Mouse (Mus musculus) hindbrain, postnatal 0 days (tissue): Measurements from ENCODE around the gene Cgnl1. TPM values are rescaled to one million over a fixed set of nuclear protein-coding genes. Genes with fewer than 3 reads are reported as not detected.
A peak's percentile ranks its signal among the peaks of the same experiment; 100 is the strongest.

Source experiments
- ATAC-seq: fragments of 200-750 bp; cut with Nextera tagmentation; 2 replicates; pipeline ENCODE4 v1.8.0; 2017; ENCODE audit warnings: mild to moderate bottlenecking, moderate TSS enrichment, moderate library complexity
- DNase-seq: peaks from one replicate; pipeline ENCODE4 v3.0.0-alpha.2; 2015; ENCODE audit warnings: low spot score
- H3K27ac ChIP-seq: fragments of 300-500 bp; sonication (generic); 2 replicates; pipeline ENCODE4 v1.5.1; 2014; ENCODE audit warnings: mild to moderate bottlenecking
- H3K27me3 ChIP-seq: fragments of 300-500 bp; sonication (generic); 2 replicates; pipeline ENCODE4 v1.6.1; 2014; ENCODE audit warnings: low read length, mixed read lengths; ENCODE audit not compliant: insufficient read depth
- H3K36me3 ChIP-seq: fragments of 300-500 bp; sonication (generic); 2 replicates; pipeline ENCODE4 v1.6.1; 2014; ENCODE audit warnings: low read length, mixed read lengths; ENCODE audit not compliant: insufficient read depth
- H3K4me1 ChIP-seq: fragments of 300-500 bp; sonication (generic); 2 replicates; pipeline ENCODE4 v1.6.1; 2014; ENCODE audit warnings: antibody characterized with exemption, low read length, mixed read lengths; ENCODE audit not compliant: insufficient read depth
- H3K4me2 ChIP-seq: fragments of 300-500 bp; sonication (generic); 2 replicates; pipeline ENCODE4 v1.6.1; 2014; ENCODE audit warnings: low read depth, mild to moderate bottlenecking, low read length, moderate library complexity, mixed read lengths
- H3K4me3 ChIP-seq: fragments of 300-500 bp; sonication (generic); 2 replicates; pipeline ENCODE4 v1.5.1; 2014; ENCODE audit warnings: low read length
- H3K9ac ChIP-seq: fragments of 300-500 bp; sonication (generic); replicated peaks from 2 replicates; pipeline ENCODE4 v1.6.1; 2014; ENCODE audit warnings: mild to moderate bottlenecking, low read length, moderate library complexity, mixed read lengths
- H3K9me3 ChIP-seq: fragments of 300-500 bp; sonication (generic); 2 replicates; pipeline ENCODE4 v1.6.1; 2016; ENCODE audit warnings: low read length, mixed read lengths
- CTCF ChIP-seq: IDR thresholded peaks from 2 replicates; pipeline ENCODE4 v1.5.1; 2016; ENCODE audit warnings: antibody characterized with exemption, control low read depth, low read depth
- WGBS: fragments of 180-500 bp; shearing (Covaris S2); extraction: QIAGEN DNeasy Blood & Tissue Kit; methylation state at CpG from one replicate; pipeline ENCODE4 v1.1.7; 2014; 5-methylcytosine and 5-hydroxymethylcytosine counted together
- polyA plus RNA-seq: library from polyadenylated mRNA; unstranded; fragments of >200 nt; fragmentation: Nextera tagmentation; extraction: Ambion mirVana; gene quantifications from 2 replicates; pipeline ENCODE4 v1.2.1, GENCODE M21; 2015
- total RNA-seq: library from RNA; depleted of rRNA; stranded (reverse); fragments of >200 nt; gene quantifications from 2 replicates; pipeline ENCODE4 v1.2.3, GENCODE M21; 2014; rRNA removed

Gene Cgnl1
- total and polyA plus RNA-seq, 2 experiments from 2014 or later, result 7.2 to 7.6 TPM

DNA sequence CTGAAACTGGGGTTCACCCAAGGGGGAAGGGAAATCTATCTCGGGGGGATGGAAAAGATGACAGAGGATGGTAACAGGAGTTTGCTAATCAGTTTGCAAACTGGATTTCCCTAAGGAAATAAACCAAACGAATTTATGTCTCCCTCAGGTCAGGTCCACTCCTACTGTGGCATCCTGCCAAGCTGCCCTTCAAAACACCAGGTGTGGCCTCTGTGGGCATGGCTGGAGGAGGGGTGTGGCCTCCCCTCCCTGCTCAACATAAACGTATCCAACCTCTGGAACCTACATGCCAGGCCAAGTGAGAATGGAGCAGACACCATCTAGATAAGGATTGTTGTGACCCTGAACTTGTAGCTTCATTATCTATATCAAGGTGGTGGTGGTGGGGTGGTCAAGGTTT is 185.0 kb downstream of the Cgnl1 start:
- 48% methylated on average over 3 of the region's 3 CpGs for WGBS
- ATAC-seq (no peak), DNase-seq (no peak)
- H3K27me3 ChIP-seq, result no peaks in the 10 kb centered on the region
- H3K4me3 ChIP-seq, result no peak overlapping the region
- H3K4me1 ChIP-seq, result no peaks in the 10 kb centered on the region
- H3K27ac ChIP-seq, result no peak overlapping the region
- no peak overlapping the region for H3K4me2 ChIP-seq
- no peaks in the 10 kb centered on the region for H3K36me3 ChIP-seq
- no peak overlapping the region for H3K9ac ChIP-seq
- no peak for TF ChIP-seq CTCF
- no peaks in the 10 kb centered on the region for H3K9me3 ChIP-seq

DNA sequence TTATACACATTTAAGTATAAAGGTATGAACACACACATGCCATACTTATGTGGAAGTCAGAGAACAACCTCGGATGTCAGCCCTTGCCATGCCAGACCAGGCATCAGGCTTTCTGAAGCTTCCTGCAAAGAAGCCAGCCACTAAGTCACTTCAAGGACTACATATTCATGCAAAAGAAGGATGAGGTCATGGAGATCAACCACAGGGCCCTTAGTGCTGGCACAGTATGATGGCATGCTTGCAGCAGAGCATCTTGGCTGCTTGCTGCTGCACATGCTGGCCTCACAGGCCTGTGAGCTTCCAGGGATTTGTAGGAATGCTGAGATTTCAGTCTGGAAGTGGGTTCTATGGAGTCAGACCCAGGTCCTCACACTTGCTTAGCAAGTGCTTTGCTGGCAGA is 188.6 kb downstream of the Cgnl1 start:
- DNase-seq (no peak), ATAC-seq (no peak)
- H3K4me2 ChIP-seq, result no peak overlapping the region
- H3K4me3 ChIP-seq, result no peak overlapping the region
- H3K4me1 ChIP-seq, result no peaks in the 10 kb centered on the region
- H3K27me3 ChIP-seq, result no peaks in the 10 kb centered on the region
- H3K9me3 ChIP-seq, result no peaks in the 10 kb centered on the region
- 85% methylated on average over 1 of the region's 1 CpGs for WGBS
- H3K9ac ChIP-seq, result no peak overlapping the region
- H3K36me3 ChIP-seq, result no peaks in the 10 kb centered on the region
- H3K27ac ChIP-seq, result no peak overlapping the region
- no peak for TF ChIP-seq CTCF

DNA sequence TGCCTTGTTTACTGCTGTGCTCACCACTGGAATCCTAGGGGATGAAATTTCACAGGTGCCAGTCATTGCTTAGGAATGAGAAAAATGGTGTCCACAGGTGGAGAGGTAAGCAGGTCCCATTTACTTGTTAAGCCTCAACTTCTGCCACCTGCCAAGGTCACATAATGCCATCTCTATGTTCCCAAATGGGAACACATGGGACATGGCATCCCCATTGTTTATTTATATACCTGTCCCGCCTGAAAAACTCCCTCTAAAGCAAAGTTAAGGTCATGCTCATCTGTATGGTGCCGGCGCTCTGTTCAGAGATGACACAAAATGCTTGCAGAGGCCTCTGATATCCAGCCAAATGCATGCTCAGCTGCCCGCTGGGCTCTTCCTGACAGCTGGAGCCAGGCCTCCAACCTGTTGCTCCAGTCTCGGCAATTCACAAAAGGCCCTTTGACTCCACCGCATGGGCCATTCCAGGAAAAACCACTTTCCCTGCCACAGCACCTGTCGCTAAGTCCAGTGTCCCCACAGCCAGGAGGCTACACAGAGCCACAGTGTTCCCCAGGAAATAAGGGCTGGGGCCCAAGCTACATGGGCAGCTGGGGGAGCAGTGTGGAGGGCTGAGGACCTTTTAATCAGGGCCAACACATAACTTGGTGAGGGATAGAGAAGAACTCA is 192.4 kb downstream of the Cgnl1 start:
- H3K27ac ChIP-seq, result no peak overlapping the region
- H3K9ac ChIP-seq, result no peak overlapping the region
- no peaks in the 10 kb centered on the region for H3K27me3 ChIP-seq
- H3K36me3 ChIP-seq, result no peaks in the 10 kb centered on the region
- 39% methylated on average over 7 of the region's 7 CpGs for WGBS
- no peak overlapping the region for H3K4me3 ChIP-seq
- no peak overlapping the region for H3K4me2 ChIP-seq
- no peaks in the 10 kb centered on the region for H3K9me3 ChIP-seq
- DNase-seq, result peak; percentile 69
- TF ChIP-seq CTCF, result no peak
- peak; percentile 76; the same call in 1 of the 2 replicates for ATAC-seq
- H3K4me1 ChIP-seq, result no peaks in the 10 kb centered on the region

Other genes starting within 250 kb of the Cgnl1 start
- gene Myzap, start 179.2 kb downstream of the Cgnl1 start, total RNA-seq, result 0.29 and 1.3 TPM in 2 replicates
- 1.6 and 1.9 TPM in 2 replicates for gene Myzap, start 179.2 kb downstream of the Cgnl1 start, polyA plus RNA-seq